Mouse (Mus musculus): ENCODE results near the gene Nphp4. TPM values are rescaled to one million over a fixed set of nuclear protein-coding genes. Genes with fewer than 3 reads are reported as not detected.

Gene Nphp4
- polyA plus RNA-seq, 1 experiment from 2014 or later, result 1.7 TPM

DNA sequence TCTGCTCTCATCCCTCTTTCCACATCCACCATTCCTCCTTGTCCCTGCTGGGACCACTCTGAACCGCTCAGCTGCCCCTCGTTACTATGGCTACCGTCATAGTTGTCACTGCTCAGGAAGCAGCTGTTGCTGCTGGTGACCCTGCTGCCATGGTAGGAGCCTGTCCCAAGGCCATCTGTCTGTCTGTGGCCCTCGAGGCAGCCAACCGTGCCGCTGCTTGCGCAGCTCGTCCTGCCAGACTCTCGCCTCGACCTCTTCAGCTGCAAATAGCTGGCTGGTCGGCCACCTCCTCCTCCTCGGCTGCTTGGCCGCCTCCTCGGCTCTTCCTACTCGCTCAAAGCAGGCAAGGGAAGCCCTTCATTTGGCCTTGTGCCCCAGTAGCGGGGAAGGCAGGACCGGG, 81.7 kb downstream of the Nphp4 start:
- H3K4me1 ChIP-seq (replicated peaks; ENCODE audit: insufficient read depth, low read length), result 0 out of 2 replicates have a peak, but pooled peaks cover 9% of the 10 kb centered on the region
- no peak overlapping the region for H3K9ac ChIP-seq (ENCODE audit: low read depth, low read length)
- H3K4me3 ChIP-seq (replicated peaks; ENCODE audit: low read depth, low read length), result no peak overlapping the region
- no peak overlapping the region for H3K4me2 ChIP-seq (ENCODE audit: low read length)
- no peak overlapping the region for H3K27ac ChIP-seq
- no peaks in the 10 kb centered on the region for H3K27me3 ChIP-seq (ENCODE audit: insufficient read depth, low read length)
- no peak for TF ChIP-seq CTCF (IDR thresholded peaks at IDR 0.05; ENCODE audit: low read depth)
- no peak for ATAC-seq (replicated peaks; ENCODE audit: low FRiP score, low read depth)
- peak; percentile 36 for DNase-seq (ENCODE audit: low spot score)
- whole genome bisulfite sequencing, result 5% methylated on average over 17 of the region's 17 CpGs
- H3K36me3 ChIP-seq (ENCODE audit: insufficient read depth, low read length), result no peaks in the 10 kb centered on the region
- H3K9me3 ChIP-seq (replicated peaks; ENCODE audit: low read length), result no peaks in the 10 kb centered on the region

DNA sequence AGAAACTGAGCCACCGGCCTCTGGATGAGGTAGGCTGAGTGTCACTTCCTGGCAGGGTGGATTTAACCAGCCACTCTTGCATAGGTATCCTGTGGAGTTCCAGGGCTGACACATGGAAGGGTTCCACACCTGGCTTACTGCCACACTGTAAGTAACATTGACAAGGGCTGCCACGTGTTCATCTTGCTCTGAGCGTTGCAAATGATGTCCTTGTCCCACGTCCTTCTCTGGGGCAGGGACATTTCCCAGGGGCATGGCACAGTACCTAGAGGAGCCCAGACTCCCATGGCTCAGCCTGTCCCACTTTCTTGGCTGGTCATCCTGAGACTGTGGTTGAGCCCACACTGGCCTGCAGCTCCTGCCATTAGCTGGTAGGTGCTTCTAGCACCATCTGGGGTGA, 91.5 kb downstream of the Nphp4 start:
- Histone ChIP-seq H3K4me1 (replicated peaks; ENCODE audit: insufficient read depth, low read length) (no peaks in the 10 kb centered on the region), H3K36me3 (ENCODE audit: insufficient read depth, low read length) (no peaks in the 10 kb centered on the region), H3K27me3 (ENCODE audit: insufficient read depth, low read length) (peaks cover 8% of the 10 kb centered on the region; the same call in 1 of the 2 replicates), H3K4me2 (ENCODE audit: low read length) (no peak overlapping the region), H3K9ac (ENCODE audit: low read depth, low read length) (no peak overlapping the region), H3K27ac (no peak overlapping the region), H3K4me3 (replicated peaks; ENCODE audit: low read depth, low read length) (no peak overlapping the region), H3K9me3 (replicated peaks; ENCODE audit: low read length) (no peaks in the 10 kb centered on the region)
- no peak for TF ChIP-seq CTCF (IDR thresholded peaks at IDR 0.05; ENCODE audit: low read depth)
- DNase-seq (ENCODE audit: low spot score), result no peak
- 65% methylated on average over 4 of the region's 4 CpGs for WGBS
- no peak for ATAC-seq (replicated peaks; ENCODE audit: low FRiP score, low read depth)

DNA sequence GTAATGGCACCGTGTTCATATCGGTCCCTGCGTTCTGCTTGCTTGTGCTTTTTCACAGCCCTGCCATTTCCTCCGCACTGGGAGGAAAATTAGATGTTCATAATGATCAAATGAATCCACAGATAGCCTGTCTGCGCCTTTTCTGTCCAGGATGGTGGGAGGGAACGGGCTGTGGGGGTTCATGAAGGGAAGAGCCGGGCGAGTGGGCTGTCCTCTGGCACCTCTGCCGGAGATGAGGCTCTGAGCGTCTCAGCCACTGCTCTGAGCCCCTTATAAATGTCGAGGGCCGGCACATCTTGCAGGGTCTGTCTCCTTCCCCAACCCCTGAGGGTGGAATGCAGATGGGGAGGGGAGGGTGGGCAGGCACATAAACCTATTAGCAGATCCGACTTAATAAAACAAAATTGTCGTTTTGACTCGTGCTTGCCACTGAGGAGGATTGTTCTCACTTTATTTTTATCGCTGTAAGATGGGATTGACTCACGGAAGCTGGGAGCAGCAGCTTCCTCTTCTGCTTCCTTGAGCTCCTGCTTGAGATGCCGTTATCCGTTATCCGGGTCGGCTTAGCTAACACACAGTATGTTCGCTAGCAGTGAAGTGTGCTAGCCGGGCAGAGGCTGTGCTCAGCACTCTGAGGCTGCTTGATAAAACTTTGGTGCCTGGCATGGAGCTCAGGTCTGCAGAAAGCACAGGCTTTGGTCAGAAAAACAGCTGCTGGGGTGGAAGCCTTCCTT, 92.3 kb downstream of the Nphp4 start:
- Histone ChIP-seq H3K9me3 (replicated peaks; ENCODE audit: low read length) (no peaks in the 10 kb centered on the region), H3K27ac (no peak overlapping the region), H3K9ac (ENCODE audit: low read depth, low read length) (no peak overlapping the region), H3K27me3 (ENCODE audit: insufficient read depth, low read length) (peaks cover 8% of the 10 kb centered on the region; the same call in 1 of the 2 replicates), H3K4me1 (replicated peaks; ENCODE audit: insufficient read depth, low read length) (no peaks in the 10 kb centered on the region), H3K4me2 (ENCODE audit: low read length) (0 out of 2 replicates have a peak overlapping the region, but pooled peaks have one; percentile 5), H3K4me3 (replicated peaks; ENCODE audit: low read depth, low read length) (no peak overlapping the region), H3K36me3 (ENCODE audit: insufficient read depth, low read length) (no peaks in the 10 kb centered on the region)
- 25% methylated on average over 23 of the region's 23 CpGs for WGBS
- ATAC-seq (replicated peaks; ENCODE audit: low FRiP score, low read depth), result no peak
- no peak for TF ChIP-seq CTCF (IDR thresholded peaks at IDR 0.05; ENCODE audit: low read depth)
- DNase-seq (ENCODE audit: low spot score), result no peak

DNA sequence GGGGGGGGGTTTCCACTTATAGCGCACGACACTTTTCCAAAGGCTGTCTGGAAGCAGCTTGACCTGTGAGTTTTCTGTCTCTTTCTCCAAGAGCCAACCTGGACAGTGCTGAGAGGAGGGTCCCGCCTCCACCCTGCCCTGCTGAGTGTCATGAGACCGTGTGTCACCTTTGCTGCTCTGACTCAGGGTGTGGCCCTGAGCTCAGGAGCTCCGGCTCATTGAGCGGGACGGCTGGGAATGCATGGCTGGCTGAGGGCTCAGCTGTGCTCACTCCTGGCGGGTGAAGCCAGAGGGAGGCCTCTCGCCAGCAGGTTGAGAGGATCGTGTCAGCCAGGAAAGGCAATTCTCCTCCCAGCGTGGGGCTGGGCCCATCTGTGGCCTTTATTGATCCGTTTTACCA, 97.8 kb downstream of the Nphp4 start:
- Histone ChIP-seq H3K27me3 (ENCODE audit: insufficient read depth, low read length) (peaks cover 4% of the 10 kb centered on the region; the same call in 1 of the 2 replicates), H3K4me3 (replicated peaks; ENCODE audit: low read depth, low read length) (no peak overlapping the region), H3K27ac (no peak overlapping the region), H3K4me2 (ENCODE audit: low read length) (no peak overlapping the region), H3K36me3 (ENCODE audit: insufficient read depth, low read length) (no peaks in the 10 kb centered on the region), H3K9ac (ENCODE audit: low read depth, low read length) (no peak overlapping the region), H3K9me3 (replicated peaks; ENCODE audit: low read length) (no peaks in the 10 kb centered on the region), H3K4me1 (replicated peaks; ENCODE audit: insufficient read depth, low read length) (no peaks in the 10 kb centered on the region)
- DNase-seq (ENCODE audit: low spot score), result no peak
- WGBS, result 34% methylated on average over 12 of the region's 12 CpGs
- TF ChIP-seq CTCF (IDR thresholded peaks at IDR 0.05; ENCODE audit: low read depth), result no peak
- peak; percentile 70 for ATAC-seq (replicated peaks; ENCODE audit: low FRiP score, low read depth)

DNA sequence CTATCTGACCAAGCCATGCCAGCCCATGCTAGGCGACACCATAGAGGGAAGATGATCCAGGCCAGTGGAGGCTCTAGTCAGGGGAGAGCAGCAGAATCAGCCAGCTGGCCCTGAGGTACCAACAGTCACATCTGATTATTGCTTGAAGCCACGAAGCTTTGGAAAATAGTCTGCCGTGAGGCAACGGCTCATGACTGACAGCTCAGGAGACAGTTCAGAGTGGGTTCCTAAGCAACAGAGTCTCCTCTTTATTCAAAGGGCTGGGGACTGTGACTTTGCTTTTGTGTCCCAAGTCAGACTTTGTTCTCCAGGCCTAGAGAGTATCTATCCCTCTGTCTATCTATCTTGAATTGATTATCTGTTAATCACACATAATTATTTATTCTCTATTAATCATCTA, 100.3 kb downstream of the Nphp4 start:
- 66% methylated on average over 4 of the region's 4 CpGs for WGBS
- no peak for TF ChIP-seq CTCF (IDR thresholded peaks at IDR 0.05; ENCODE audit: low read depth)

DNA sequence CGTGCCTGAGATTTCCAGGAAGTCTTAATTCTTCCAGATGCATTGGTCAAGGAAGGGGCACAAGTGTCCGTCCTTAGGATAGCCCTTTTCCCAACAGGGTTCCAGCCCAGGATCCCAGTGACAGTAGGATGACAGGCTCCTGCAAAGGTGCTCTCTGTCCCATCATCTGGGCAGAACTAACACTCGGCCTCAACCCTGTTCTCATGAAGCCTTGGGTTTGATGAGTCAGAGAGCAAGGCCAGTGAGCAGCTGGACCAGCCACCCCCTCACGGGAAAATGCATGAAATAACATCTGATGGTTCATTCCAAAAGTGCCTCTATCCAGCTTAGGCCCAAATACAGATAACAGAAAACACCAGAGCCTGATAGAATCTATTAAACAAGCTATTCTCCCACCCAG, 103.5 kb downstream of the Nphp4 start:
- no peak for ATAC-seq (replicated peaks; ENCODE audit: low FRiP score, low read depth)

More for the DNA sequence above, 100.3 kb downstream of the Nphp4 start:
- Histone ChIP-seq H3K9ac (ENCODE audit: low read depth, low read length) (no peak overlapping the region), H3K4me1 (replicated peaks; ENCODE audit: insufficient read depth, low read length) (no peaks in the 10 kb centered on the region), H3K27me3 (ENCODE audit: insufficient read depth, low read length) (no peaks in the 10 kb centered on the region), H3K36me3 (ENCODE audit: insufficient read depth, low read length) (no peaks in the 10 kb centered on the region), H3K9me3 (replicated peaks; ENCODE audit: low read length) (no peaks in the 10 kb centered on the region), H3K4me2 (ENCODE audit: low read length) (no peak overlapping the region), H3K4me3 (replicated peaks; ENCODE audit: low read depth, low read length) (no peak overlapping the region), H3K27ac (no peak overlapping the region)
- no peak for DNase-seq (ENCODE audit: low spot score)
- no peak for ATAC-seq (replicated peaks; ENCODE audit: low FRiP score, low read depth)

More for the DNA sequence above, 103.5 kb downstream of the Nphp4 start:
- Histone ChIP-seq H3K4me1 (replicated peaks; ENCODE audit: insufficient read depth, low read length) (no peaks in the 10 kb centered on the region), H3K27me3 (ENCODE audit: insufficient read depth, low read length) (no peaks in the 10 kb centered on the region), H3K36me3 (ENCODE audit: insufficient read depth, low read length) (no peaks in the 10 kb centered on the region), H3K9me3 (replicated peaks; ENCODE audit: low read length) (no peaks in the 10 kb centered on the region), H3K4me2 (ENCODE audit: low read length) (no peak overlapping the region), H3K27ac (no peak overlapping the region), H3K4me3 (replicated peaks; ENCODE audit: low read depth, low read length) (no peak overlapping the region), H3K9ac (ENCODE audit: low read depth, low read length) (no peak overlapping the region)
- no peak for DNase-seq (ENCODE audit: low spot score)
- 68% methylated on average over 4 of the region's 4 CpGs for WGBS
- no peak for TF ChIP-seq CTCF (IDR thresholded peaks at IDR 0.05; ENCODE audit: low read depth)
